Mouse (Mus musculus) CD8-positive naive resting alpha-beta T cell, adult 2 months (primary cell): Measurements from ENCODE around the gene Tesk1.
A peak's percentile ranks its signal among the peaks of the same experiment; 100 is the strongest.

Experiments
- DNase-seq, 2 experiments: peaks; one replicate each; pipeline ENCODE4 v3.0.0; 2022; ENCODE audit warnings: low read depth in 2 of 2, low spot score in 2 of 2

The Tesk1 gene

DNA sequence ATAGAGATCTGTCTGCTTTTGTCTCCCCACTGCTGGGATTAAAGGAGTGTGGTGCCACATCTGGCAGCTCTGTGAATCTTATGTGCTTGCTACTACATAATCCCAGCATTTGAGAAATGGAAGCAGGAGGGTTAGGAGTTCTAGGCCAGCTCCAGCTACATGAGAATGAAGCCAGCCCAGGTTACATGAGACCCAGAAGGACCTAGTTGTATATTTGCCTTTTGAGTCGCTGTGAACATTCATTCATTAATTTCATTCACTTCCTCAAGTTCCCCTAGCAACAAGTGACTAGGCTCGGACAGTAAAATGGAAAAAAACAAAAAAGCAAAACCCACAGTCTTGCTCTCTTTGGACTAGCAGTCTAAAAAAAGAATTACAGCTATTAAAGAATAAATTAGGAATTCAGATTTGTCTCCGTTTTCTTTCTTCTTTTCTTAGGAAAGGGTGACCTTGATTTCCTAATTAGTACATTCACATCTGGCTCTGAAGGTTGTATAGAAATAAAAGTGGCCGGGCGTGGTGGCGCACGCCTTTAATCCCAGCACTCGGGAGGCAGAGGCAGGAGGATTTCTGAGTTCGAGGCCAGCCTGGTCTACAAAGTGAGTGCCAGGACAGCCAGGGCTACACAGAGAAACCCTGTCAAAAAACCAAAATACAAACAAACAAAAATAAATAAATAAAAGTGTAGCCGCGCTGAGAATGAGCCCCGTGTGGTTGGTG, 50.5 kb downstream of the Tesk1 start:
- DNase-seq: peak in 1 of 2 experiments; percentile 35

DNA sequence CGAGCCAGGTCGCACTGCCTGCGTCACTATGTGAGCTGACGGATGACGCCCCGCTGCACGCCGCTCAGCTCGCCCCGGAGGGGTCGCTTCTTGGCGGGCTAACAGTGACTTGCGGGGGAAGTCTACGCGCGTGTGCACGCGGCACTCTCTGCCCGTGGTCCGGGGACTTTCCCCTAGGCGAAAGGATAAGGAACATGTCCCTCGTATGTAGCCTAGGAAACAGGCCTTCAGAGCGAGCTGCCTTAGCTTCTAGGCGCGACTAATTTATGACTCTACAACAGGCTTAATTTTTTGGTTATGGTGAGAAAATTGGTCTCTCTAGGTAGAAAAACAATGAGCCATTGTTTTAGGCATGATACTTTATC, 51.1 kb downstream of the Tesk1 start, which contains the start of gene Ccdc107:
Gene Ccdc107 (plus strand): TSS at position 80 of the 365 bp plus-strand sequence.
- DNase-seq: peak; percentile 89 to 93

DNA sequence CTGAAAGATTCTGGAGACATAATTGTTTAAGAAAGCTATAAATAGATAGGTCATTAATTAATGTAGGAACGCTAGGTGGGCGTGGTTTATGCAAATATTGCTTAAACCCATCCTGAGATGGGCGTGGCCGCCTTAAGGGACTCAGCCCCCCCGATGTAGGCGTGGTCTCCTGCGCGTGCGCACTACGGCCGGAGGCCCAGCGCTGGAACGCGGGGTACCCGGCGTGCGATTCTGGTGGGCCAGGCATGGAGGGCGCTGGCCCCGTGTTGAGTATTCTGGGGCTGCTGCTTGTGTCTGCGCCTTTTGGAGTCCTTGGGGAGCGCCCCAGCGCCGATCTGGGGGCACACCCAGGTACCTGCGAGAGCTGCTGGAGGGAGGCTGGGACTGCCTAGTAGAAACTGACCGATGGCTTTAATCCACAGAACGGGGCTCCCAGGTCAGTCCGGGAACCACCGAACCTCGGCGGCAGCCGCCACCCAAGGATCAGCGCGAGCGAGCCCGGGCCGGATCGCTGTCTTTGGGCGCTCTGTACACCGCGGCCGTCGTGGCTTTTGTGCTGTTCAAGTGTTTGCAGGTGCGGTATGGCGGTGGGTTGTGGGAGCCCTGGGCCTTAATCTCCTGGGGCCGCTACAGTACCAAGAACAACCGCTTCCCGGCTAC, 51.6 kb downstream of the Tesk1 start:
- peak; percentile 99 for DNase-seq

DNA sequence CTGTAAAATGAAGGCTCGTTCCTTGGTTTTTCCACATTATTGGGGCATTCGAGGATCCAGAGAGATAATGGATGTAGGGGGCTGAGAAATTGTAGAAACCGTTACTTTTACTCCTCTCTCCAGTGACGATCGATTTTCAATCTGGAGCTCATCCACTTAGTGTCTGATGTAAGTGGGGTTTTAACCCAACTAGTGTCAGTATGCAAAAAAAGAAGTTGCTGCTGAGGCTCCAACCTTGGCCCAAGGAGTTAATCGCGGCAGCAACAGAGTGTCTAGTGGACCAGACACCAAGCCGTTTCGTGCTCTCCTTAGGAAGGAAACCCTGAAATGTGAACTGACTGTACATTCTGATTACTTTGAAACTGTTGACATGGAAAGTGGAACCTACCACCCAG, 52.1 kb downstream of the Tesk1 start:
- no peak for DNase-seq

DNA sequence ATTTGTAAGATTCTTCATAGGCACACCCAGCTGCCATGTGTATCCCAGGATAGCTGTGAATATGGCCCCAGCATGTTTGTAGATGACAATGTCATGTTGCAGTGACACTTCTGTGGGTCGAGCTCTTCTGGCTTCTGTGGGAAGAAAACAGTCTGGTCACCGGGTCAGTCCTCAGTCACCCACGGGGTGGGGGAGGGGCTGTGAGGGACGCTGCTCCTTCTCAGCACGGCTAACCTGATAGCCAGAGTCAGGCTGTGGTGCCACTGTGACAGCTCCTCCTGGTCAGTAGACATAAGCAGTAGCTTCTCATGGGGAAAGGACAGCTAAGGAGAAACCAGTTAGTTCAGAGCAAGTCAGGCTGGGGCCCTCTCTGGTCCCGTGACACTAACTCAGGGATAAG, 54.8 kb downstream of the Tesk1 start:
- DNase-seq: no peak

DNA sequence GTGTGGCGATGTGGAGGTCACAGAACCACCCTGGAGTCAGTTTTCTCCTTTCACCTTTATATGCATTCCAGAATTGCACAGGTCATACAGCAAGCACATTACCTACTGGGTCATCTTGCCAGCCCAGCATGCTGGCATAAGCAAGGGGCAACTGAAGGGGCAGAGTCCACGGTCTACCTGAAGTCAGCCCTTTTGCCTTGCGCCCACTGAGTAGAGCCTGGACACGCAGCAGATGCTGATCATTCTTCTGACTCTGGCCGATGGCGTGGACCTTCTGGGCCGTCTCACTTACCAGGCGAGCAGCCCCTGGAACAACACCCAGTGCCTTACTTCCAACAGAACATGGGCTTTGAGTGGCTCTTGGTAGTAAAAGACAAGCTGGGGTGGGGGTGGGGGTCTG, 55.7 kb downstream of the Tesk1 start:
- no peak for DNase-seq
